Mouse (Mus musculus) Muller cell, postnatal 12 days (primary cell): ENCODE measurements around the gene Ankrd24.
"Not testable (repeated sequence)": the region's sequence is repeated elsewhere in the genome, so short reads cannot be mapped to it uniquely, and the experiment has no call there.

Experiments used
- DNase-seq: peaks from one replicate; pipeline ENCODE4 v3.0.0-alpha.2; 2015; ENCODE audit errors: inconsistent ontology term

Ankrd24 gene

GRCm38 (mm10) chr10:81605666-81605973 is 22.7 kb upstream of the Ankrd24 start:
- no peak for DNase-seq

GRCm38 (mm10) chr10:81605974-81606751 is 22.2 kb upstream of the Ankrd24 start, which contains the start of gene BC025920:
TSS of gene BC025920 (plus strand) at chr10:81606270.
- peak; percentile 97 for DNase-seq

GRCm38 (mm10) chr10:81608308-81608707 is 20.0 kb upstream of the Ankrd24 start:
- DNase-seq = no peak

GRCm38 (mm10) chr10:81612779-81613178 is 15.6 kb upstream of the Ankrd24 start:
- no peak for DNase-seq

GRCm38 (mm10) chr10:81615486-81615885 is 12.9 kb upstream of the Ankrd24 start:
- no peak for DNase-seq

GRCm38 (mm10) chr10:81619976-81620375 is 8.4 kb upstream of the Ankrd24 start:
- DNase-seq = no peak

GRCm38 (mm10) chr10:81620786-81621185 is 7.6 kb upstream of the Ankrd24 start:
- no peak for DNase-seq

- DNase-seq = no peak
Observed at GRCm38 (mm10) chr10:81623441-81623840, 4.9 kb upstream of the Ankrd24 start.

- DNase-seq = no peak
Observed at GRCm38 (mm10) chr10:81626101-81626993, 2.0 kb upstream of the Ankrd24 start.

- peak; percentile 96 for DNase-seq
Observed at GRCm38 (mm10) chr10:81626994-81627835, 1.1 kb upstream of the Ankrd24 start, which contains the start of gene Sirt6. TSS of gene Sirt6 (minus strand) at chr10:81627797.

- no peak for DNase-seq
Observed at GRCm38 (mm10) chr10:81627836-81628220, 512 bp upstream of the Ankrd24 start.

GRCm38 (mm10) chr10:81633253-81634099 is 5.1 kb downstream of the Ankrd24 start:
- peak; percentile 91 for DNase-seq

GRCm38 (mm10) chr10:81636338-81636737 is 8.0 kb downstream of the Ankrd24 start:
- DNase-seq = no peak

- DNase-seq = no peak
Observed at GRCm38 (mm10) chr10:81638101-81638500, 9.8 kb downstream of the Ankrd24 start.

- not testable (repeated sequence) for DNase-seq
Observed at GRCm38 (mm10) chr10:81640825-81641224, 12.5 kb downstream of the Ankrd24 start.

- DNase-seq = no peak
Observed at GRCm38 (mm10) chr10:81641566-81641965, 13.2 kb downstream of the Ankrd24 start.

- DNase-seq = no peak
Observed at GRCm38 (mm10) chr10:81641978-81642647, 13.8 kb downstream of the Ankrd24 start.

GRCm38 (mm10) chr10:81642648-81643448 is 14.5 kb downstream of the Ankrd24 start:
- DNase-seq = no peak

- peak; percentile 94 for DNase-seq
Observed at GRCm38 (mm10) chr10:81643449-81644055, 15.2 kb downstream of the Ankrd24 start.
